Mouse (Mus musculus): ENCODE data around the gene Klhl31.

DNA sequence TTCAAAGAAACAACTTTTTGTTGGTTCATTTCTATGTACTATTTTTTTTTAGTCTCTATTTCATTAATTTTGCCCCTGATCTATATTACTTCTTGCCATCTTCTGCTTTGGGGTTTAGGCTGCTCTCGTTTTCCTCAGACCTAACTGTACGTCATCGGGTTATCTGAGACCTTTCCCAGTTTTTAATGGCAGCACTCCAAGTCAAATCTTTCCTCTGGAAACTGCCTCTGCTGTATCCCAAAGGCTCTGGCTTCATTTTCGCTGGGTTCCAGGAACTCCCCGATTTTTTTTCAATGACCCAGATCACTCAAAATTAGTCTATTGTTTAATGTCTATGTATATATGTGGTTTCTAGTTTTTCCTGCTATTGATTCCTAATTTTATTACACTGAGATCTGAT, 6.6 kb upstream of the Klhl31 start:
- TF ChIP-seq CTCF (IDR thresholded peaks at IDR 0.05; ENCODE audit: borderline replicate concordance, control insufficient read depth, extremely low read depth, insufficient read depth, low read length, poor library complexity): no peak
- TF ChIP-seq POLR2A (IDR thresholded peaks at IDR 0.05; ENCODE audit: control insufficient read depth, extremely low read depth, insufficient read depth, low read length, poor library complexity): no peak

Data from thymus, adult 2 months (tissue).